Mouse (Mus musculus): ENCODE data around the gene Iars2. TPM values are rescaled to one million over a fixed set of nuclear protein-coding genes. Genes with fewer than 3 reads are reported as not detected.

The Iars2 gene
- total RNA-seq, 2 experiments from 2014 or later: 53.2 to 56.7 TPM

DNA sequence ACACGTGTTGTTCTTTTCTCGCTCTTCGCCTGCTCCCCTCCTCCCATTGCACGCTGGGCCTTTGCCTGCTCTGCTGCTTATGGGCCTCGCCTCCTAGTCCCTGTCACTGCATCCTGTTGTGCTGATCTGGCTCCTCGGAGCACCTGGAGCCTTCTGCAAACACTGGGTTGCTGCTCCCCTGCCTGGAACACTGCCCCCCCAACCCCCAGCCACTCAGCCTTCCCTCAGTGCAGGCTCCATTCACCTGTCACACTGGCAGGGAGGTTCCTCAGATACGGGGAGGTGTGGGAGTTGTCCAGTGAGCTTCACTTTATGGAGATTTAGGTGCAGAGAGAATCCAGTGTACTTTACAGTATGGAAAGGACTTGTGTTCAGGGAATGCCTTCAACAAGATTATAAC, 83.7 kb downstream of the Iars2 start:
- no peak for DNase-seq
- intact Hi-C loops (cut with DNase I; ENCODE audit: low total_unique reads): no loop called here

- no peak for DNase-seq
- intact Hi-C loops (cut with DNase I; ENCODE audit: low total_unique reads): no loop called here
These were observed 86.2 kb downstream of the Iars2 start for GRCm38 (mm10) chr1:185243013-185243412.

- intact Hi-C loops (cut with DNase I; ENCODE audit: low total_unique reads): no loop called here
- DNase-seq: no peak
These were observed 92.7 kb downstream of the Iars2 start for GRCm38 (mm10) chr1:185236530-185236929.

GRCm38 (mm10) chr1:185235837-185236236, 93.4 kb downstream of the Iars2 start:
- intact Hi-C loops (cut with DNase I; ENCODE audit: low total_unique reads): no loop called here
- no peak for DNase-seq

Small RNA genes within 50 kb of the gene (microRNA-seq; reads per million reads assigned to microRNA genes)
- 0.50 to 0.96 reads per million in 2 experiments for gene Mir194-1
- gene Mir215: 0.32 to 1.5 reads per million in 2 experiments
- gene Mir664: 31.1 to 32.2 reads per million in 2 experiments

Other genes with a start within 250 kb of the Iars2 start
- gene Rab3gap2, start 125.3 kb downstream of the Iars2 start, total RNA-seq (2021): 10 to 100 TPM; 15.2 to 18.1 TPM
- 10 to 100 TPM; 12.1 to 16.8 TPM for gene Bpnt1, start 2.8 kb upstream of the Iars2 start, total RNA-seq (2021)
- 100 to 1,000 TPM; 111 to 118 TPM for gene Eprs, start 33.6 kb upstream of the Iars2 start, total RNA-seq (2021)
- gene Slc30a10, start 125.5 kb upstream of the Iars2 start, total RNA-seq (2021): under 1 TPM in 1 of 2 experiments, not detected in 1; 0.04 TPM